Mouse (Mus musculus) liver, postnatal 0 days (tissue): ENCODE results near the gene Rps6ka5. TPM values are rescaled to one million over a fixed set of nuclear protein-coding genes. Genes with fewer than 3 reads are reported as not detected.

Source experiments
- ATAC-seq: fragments of 200-750 bp; cut with Nextera tagmentation; 2 replicates; pipeline ENCODE4 v1.8.0; 2017; ENCODE audit warnings: mild to moderate bottlenecking, moderate library complexity
- DNase-seq: peaks from one replicate; pipeline ENCODE4 v3.0.0-alpha.2; 2016
- H3K27ac ChIP-seq: fragments of 300-500 bp; sonication (generic); 2 replicates; pipeline ENCODE4 v1.5.1; 2014; ENCODE audit warnings: antibody characterized with exemption, moderate library complexity, mild to moderate bottlenecking, low read depth
- H3K27me3 ChIP-seq: fragments of 300-500 bp; sonication (generic); 2 replicates; pipeline ENCODE4 v1.6.1; 2014; ENCODE audit warnings: low read length, control low read depth, mixed read lengths; ENCODE audit not compliant: insufficient read depth
- H3K36me3 ChIP-seq: fragments of 300-500 bp; sonication (generic); replicated peaks from 2 replicates; pipeline ENCODE4 v1.6.1; 2014; ENCODE audit warnings: mild to moderate bottlenecking, control low read depth, low read length, moderate library complexity, mixed read lengths; ENCODE audit not compliant: insufficient read depth
- H3K4me1 ChIP-seq: fragments of 300-500 bp; sonication (generic); 2 replicates; pipeline ENCODE4 v1.6.1; 2014; ENCODE audit warnings: antibody characterized with exemption, mild to moderate bottlenecking, control low read depth; ENCODE audit not compliant: insufficient read depth
- H3K4me2 ChIP-seq: fragments of 300-500 bp; sonication (generic); 2 replicates; pipeline ENCODE4 v1.6.1; 2014; ENCODE audit warnings: low read depth, mild to moderate bottlenecking, low read length, moderate library complexity, mixed read lengths
- H3K4me3 ChIP-seq: fragments of 300-500 bp; sonication (generic); 2 replicates; pipeline ENCODE4 v1.5.1; 2014; ENCODE audit warnings: low read depth, low read length
- H3K9ac ChIP-seq: fragments of 300-500 bp; sonication (generic); replicated peaks from 2 replicates; pipeline ENCODE4 v1.6.1; 2014; ENCODE audit warnings: mild to moderate bottlenecking, moderate library complexity
- H3K9me3 ChIP-seq: fragments of 300-500 bp; sonication (generic); 2 replicates; pipeline ENCODE4 v1.6.1; 2016; ENCODE audit warnings: mild to moderate bottlenecking, control low read depth, low read length, mixed read lengths
- CTCF ChIP-seq: sonication (generic); IDR thresholded peaks from 2 replicates; pipeline ENCODE4 v1.5.1; 2016; ENCODE audit warnings: antibody characterized with exemption, low read depth
- EP300 ChIP-seq: IDR thresholded peaks from 2 replicates; pipeline ENCODE4 v1.6.1; 2016; ENCODE audit warnings: antibody characterized with exemption, low read depth, mild to moderate bottlenecking
- WGBS: fragments of 180-500 bp; shearing (Covaris S2); extraction: QIAGEN DNeasy Blood & Tissue Kit; methylation state at CpG from one replicate; pipeline ENCODE4 v1.1.7; 2014; ENCODE audit not compliant: insufficient replicate concordance; 5-methylcytosine and 5-hydroxymethylcytosine counted together
- polyA plus RNA-seq: library from polyadenylated mRNA; unstranded; fragments of >200 nt; fragmentation: Nextera tagmentation; extraction: Ambion mirVana; gene quantifications from 2 replicates; pipeline ENCODE4 v1.2.1, GENCODE M21; 2015

Gene Rps6ka5
- polyA plus RNA-seq, 1 experiment from 2014 or later: 1.6 TPM

DNA sequence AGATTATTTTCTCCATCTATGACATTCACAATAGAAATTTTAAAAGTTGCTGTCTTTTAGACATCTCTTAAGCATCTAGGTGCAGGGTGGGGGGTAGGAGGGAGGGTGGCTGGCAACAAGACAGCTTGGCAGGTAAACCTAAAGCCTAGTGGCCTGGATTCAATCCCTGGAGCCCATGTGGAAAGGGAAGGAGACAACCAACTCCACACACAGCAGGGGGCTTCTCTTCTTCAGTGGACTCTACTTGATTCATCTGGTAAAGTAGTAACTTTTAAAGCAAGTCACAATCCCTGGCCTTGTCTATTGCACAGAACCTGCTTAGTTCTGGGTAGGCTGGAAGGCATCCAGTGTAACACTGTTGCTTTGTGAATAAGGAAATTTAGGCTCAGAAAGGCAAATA lies 9.3 kb downstream of the Rps6ka5 start:
- TF ChIP-seq EP300 (no peak), CTCF (no peak)
- ATAC-seq: no peak
- DNase-seq: no peak
- Histone ChIP-seq H3K9me3 (no peaks in the 10 kb centered on the region), H3K27ac (no peak overlapping the region), H3K9ac (no peak overlapping the region), H3K4me2 (no peak overlapping the region), H3K4me3 (no peak overlapping the region), H3K27me3 (no peaks in the 10 kb centered on the region), H3K4me1 (peaks cover 4% of the 10 kb centered on the region), H3K36me3 (no peaks in the 10 kb centered on the region)

DNA sequence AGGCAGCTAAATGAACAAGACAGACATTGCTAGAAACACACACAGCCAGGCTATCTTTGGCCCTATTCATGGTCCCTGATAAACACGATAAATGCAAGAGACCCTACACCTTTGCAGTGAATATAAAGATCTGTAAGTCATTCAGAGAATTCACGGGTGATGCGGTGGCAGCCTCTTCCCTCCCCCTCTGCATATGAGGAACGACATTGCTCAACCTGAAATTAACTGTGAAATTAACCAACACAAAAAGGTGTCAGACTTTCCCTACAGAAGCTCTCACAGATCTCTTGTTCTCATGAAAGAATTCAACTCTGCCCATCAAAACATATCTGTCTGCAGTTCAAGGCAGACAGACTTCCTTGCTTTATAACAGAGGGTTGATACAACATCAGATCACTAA lies 9.8 kb downstream of the Rps6ka5 start:
- ATAC-seq (no peak), DNase-seq (no peak)
- Histone ChIP-seq H3K4me1 (peaks cover 6% of the 10 kb centered on the region), H3K9me3 (no peaks in the 10 kb centered on the region), H3K4me2 (no peak overlapping the region), H3K36me3 (no peaks in the 10 kb centered on the region), H3K27me3 (no peaks in the 10 kb centered on the region), H3K4me3 (no peak overlapping the region), H3K27ac (no peak overlapping the region), H3K9ac (no peak overlapping the region)
- TF ChIP-seq CTCF: no peak
- no peak for TF ChIP-seq EP300
- 46% methylated on average over 4 of the region's 4 CpGs for WGBS

DNA sequence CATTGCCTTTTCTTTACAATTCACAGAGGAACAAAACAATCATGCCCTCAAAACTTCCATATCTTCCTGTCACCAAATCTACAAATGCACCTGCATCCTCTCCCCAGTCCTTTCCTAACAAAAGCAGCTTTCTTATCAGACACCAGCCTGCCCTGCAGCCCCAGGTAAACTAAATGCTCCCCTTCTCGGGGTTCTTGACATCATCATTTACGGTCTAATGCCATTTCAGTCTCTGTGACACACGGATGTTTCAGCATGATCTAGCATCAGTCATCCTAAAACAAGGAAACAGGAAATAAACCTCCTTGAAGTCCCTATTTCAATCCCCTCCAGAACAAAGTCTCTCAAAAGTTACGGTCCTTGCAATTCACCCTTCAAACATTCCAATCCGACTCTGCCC lies 15.0 kb downstream of the Rps6ka5 start:
- WGBS: 36% methylated on average over 5 of the region's 5 CpGs

DNA sequence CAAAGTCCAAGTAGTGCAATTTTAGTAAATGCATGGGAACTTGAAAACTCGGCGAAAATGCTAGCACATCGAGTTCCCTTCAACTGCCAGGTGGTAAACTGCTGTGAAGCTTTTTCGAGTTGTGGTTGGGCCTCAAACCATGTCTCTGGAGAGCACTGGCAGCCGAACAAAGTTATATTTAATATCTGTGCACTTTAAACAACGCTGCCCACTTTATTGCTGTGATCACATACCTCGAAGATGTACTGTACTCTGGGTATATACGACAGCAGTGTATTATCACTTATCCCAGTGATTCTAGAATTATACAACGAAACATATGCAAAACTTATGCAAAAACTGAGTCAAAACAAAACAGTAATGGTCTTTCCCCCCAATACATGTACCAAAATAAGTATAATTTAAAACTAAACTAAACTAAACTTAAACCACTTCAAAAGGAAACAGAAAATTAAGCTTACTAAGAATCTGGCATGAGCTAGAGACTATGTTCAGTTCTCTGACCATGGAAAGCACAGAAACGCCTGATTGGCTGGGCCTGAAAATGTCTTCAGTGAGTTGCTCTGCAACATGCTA lies 15.6 kb downstream of the Rps6ka5 start:
- H3K36me3 ChIP-seq: no peaks in the 10 kb centered on the region
- ATAC-seq: peak; percentile 41; the same call in 1 of the 2 replicates
- H3K4me2 ChIP-seq: peak overlapping the region; percentile 33; the same call in 1 of the 2 replicates
- DNase-seq: no peak
- no peaks in the 10 kb centered on the region for H3K27me3 ChIP-seq
- peak overlapping the region; percentile 13; the same call in 1 of the 2 replicates for H3K27ac ChIP-seq
- no peak overlapping the region for H3K4me3 ChIP-seq
- no peak overlapping the region for H3K9ac ChIP-seq
- TF ChIP-seq EP300 (0 out of 2 replicates have a peak, but pooled peaks have one; percentile 60), CTCF (no peak)
- H3K9me3 ChIP-seq: no peaks in the 10 kb centered on the region
- peaks cover 6% of the 10 kb centered on the region; the same call in 1 of the 2 replicates for H3K4me1 ChIP-seq
- 35% methylated on average over 10 of the region's 10 CpGs for WGBS

More for the DNA sequence above, 15.0 kb downstream of the Rps6ka5 start:
- H3K36me3 ChIP-seq: no peaks in the 10 kb centered on the region
- TF ChIP-seq CTCF (no peak), EP300 (peak; percentile 28; the same call in 1 of the 2 replicates)
- DNase-seq: no peak
- H3K27ac ChIP-seq: peak overlapping the region; percentile 13; the same call in 1 of the 2 replicates
- no peaks in the 10 kb centered on the region for H3K27me3 ChIP-seq
- H3K9ac ChIP-seq: no peak overlapping the region
- no peak overlapping the region; the same call in 1 of the 2 replicates for H3K4me2 ChIP-seq
- no peak for ATAC-seq
- no peaks in the 10 kb centered on the region for H3K9me3 ChIP-seq
- H3K4me1 ChIP-seq: peaks cover 9% of the 10 kb centered on the region
- no peak overlapping the region for H3K4me3 ChIP-seq

DNA sequence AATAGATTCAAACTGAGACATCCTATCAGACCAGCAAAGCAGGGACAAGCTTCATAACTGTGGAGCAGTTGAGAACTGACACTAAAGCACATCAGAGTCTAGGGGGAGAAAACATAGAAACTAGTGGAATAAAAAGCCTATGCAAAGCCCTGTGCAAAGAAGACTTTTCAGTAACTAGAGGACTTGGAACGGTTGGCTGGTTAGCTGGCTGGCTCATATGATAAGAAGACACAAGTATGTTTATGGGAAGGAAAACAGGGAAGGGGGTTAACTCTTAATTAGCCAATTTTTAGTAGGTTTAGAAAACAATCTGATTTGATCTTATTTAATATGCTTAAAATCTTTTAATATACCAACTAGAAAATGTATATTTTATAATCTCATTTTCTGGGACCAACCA lies 16.4 kb downstream of the Rps6ka5 start:
- no peak for ATAC-seq
- no peak overlapping the region for H3K4me2 ChIP-seq
- no peak overlapping the region for H3K27ac ChIP-seq
- WGBS: 23% methylated on average over 1 of the region's 1 CpGs
- H3K9ac ChIP-seq: no peak overlapping the region
- H3K4me3 ChIP-seq: no peak overlapping the region
- peaks cover 6% of the 10 kb centered on the region; the same call in 1 of the 2 replicates for H3K4me1 ChIP-seq
- no peaks in the 10 kb centered on the region for H3K9me3 ChIP-seq
- DNase-seq: no peak
- H3K36me3 ChIP-seq: no peaks in the 10 kb centered on the region
- no peak for TF ChIP-seq CTCF
- TF ChIP-seq EP300: 0 out of 2 replicates have a peak, but pooled peaks have one; percentile 15
- H3K27me3 ChIP-seq: no peaks in the 10 kb centered on the region

DNA sequence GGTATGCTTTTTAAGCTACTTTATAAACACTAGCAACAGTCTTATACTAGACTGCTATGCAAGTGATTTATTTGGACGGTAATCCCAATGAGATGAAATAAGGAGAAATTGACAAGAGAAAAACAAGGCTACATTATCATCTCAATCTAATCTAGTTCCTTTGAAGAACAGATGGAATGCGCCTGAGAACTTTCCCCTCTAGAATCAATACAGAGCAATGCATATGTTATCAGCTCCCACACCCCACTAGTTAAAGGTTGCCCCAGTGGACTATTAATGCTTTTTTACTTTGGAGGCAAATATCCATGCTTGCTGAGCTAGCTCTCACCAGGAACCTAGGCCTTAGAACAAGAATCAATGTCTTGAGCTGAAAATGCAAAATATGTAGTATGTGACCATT lies 19.5 kb downstream of the Rps6ka5 start:
- no peak for ATAC-seq
- no peak overlapping the region for H3K9ac ChIP-seq

More for the DNA sequence above, 19.5 kb downstream of the Rps6ka5 start:
- no peak overlapping the region for H3K4me2 ChIP-seq
- H3K9me3 ChIP-seq: no peaks in the 10 kb centered on the region
- 60% methylated on average over 2 of the region's 2 CpGs for WGBS
- H3K4me3 ChIP-seq: no peak overlapping the region
- H3K4me1 ChIP-seq: peaks cover 6% of the 10 kb centered on the region; the same call in 1 of the 2 replicates
- TF ChIP-seq EP300: no peak
- no peak for TF ChIP-seq CTCF
- H3K27me3 ChIP-seq: no peaks in the 10 kb centered on the region
- H3K27ac ChIP-seq: no peak overlapping the region
- no peak for DNase-seq
- H3K36me3 ChIP-seq: no peaks in the 10 kb centered on the region
